Mouse (Mus musculus) G1E (cell line): ENCODE results near the gene Creb3l2.

Experiments
- CTCF ChIP-seq: IDR thresholded peaks from 2 replicates; pipeline ENCODE4 v1.5.1; 2012; ENCODE audit warnings: low read depth, low read length, inconsistent platforms, mixed read lengths
- POLR2AphosphoS5 ChIP-seq: IDR thresholded peaks from 2 replicates; pipeline ENCODE4 v1.6.1; 2012; ENCODE audit warnings: low read depth, low read length, inconsistent platforms; ENCODE audit not compliant: insufficient replicate concordance

- TF ChIP-seq CTCF (no peak), POLR2AphosphoS5 (no peak)
Observed at GRCm38 (mm10) chr6:37414576-37414975, 27.4 kb downstream of the Creb3l2 start.
